Mouse (Mus musculus): ENCODE measurements at regions not wholly inside any gene's neighbourhood (a gene's known extent, or its start where the extent isn't known, plus 50 kb on each side); places are given as distances from the start of the nearest gene placed in this dataset.

DNA sequence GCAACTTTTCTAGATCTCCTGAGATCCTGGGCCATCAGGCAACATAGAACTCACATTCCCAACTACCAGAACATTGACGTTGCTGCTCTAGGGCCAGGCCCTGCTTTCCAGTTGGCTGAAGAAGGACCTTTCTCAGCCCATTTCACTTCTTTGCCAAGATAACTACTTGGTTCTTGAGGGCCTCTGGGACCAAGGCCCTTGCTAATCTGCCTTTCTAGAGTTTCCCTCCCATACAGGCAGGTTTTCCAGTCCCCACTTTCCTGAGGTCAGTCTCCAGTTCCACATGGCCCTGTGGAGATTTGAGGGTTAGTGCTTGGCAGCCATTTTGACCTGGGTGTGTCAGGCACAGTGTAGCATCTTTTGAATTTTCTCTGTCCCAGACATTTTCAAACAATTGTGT is 223.9 kb upstream of the Klhl29 start:
- Histone ChIP-seq H3K9ac (no peak overlapping the region), H3K4me2 (replicated peaks) (no peak overlapping the region), H3K36me3 (no peaks in the 10 kb centered on the region), H3K9me3 (no peaks in the 10 kb centered on the region), H3K27me3 (replicated peaks) (no peaks in the 10 kb centered on the region), H3K27ac (no peak overlapping the region), H3K4me3 (no peak overlapping the region), H3K4me1 (no peaks in the 10 kb centered on the region)
- 90% methylated on average over 1 of the region's 1 CpGs for WGBS
- ATAC-seq (ENCODE audit: low FRiP score, low read depth), result no peak

DNA sequence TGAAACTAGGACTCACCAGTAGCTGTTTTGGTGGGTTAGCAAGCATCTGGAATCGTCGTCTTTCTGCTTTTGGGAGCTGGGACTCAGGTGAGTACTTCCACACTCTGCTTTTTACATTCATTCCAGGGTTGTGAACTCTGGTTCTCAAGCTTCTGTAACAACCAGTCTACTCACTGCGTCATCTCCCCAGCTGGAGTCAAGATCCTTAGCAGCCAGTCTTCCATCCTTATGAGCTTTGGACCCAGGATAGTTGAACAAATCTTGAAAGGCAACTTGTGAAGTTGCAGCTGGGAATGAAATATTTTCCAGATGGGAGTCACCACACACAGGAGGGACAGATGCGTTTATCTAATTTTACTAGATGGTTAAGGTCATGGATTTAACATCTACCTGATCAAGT is 223.5 kb upstream of the Klhl29 start:
- no peak overlapping the region for H3K4me2 ChIP-seq (replicated peaks)
- no peak overlapping the region for H3K9ac ChIP-seq
- no peak overlapping the region for H3K4me3 ChIP-seq
- H3K9me3 ChIP-seq, result no peaks in the 10 kb centered on the region
- H3K36me3 ChIP-seq, result no peaks in the 10 kb centered on the region
- no peaks in the 10 kb centered on the region for H3K4me1 ChIP-seq
- H3K27me3 ChIP-seq (replicated peaks), result no peaks in the 10 kb centered on the region
- no peak for ATAC-seq (ENCODE audit: low FRiP score, low read depth)
- H3K27ac ChIP-seq, result no peak overlapping the region
- 90% methylated on average over 4 of the region's 4 CpGs for WGBS

DNA sequence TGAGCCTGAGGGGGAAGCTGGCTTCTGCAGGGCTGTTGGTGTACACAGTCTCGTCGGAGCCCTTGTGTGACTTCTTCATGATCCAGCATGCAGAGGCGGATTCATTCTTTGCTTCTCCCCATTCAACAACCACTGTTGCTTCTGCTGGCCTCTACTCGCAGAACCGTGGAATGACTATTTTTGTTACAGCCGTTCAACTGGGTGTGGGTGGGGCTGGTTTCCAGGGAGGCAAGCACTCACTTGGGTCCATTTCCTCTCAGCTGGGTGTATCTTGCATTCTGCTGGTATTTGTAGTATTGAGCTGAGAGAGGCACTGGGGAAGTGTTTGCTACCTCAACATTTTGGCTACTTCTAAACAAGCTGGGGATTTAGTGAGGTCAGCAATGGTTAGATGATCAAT is 197.3 kb upstream of the Klhl29 start:
- Histone ChIP-seq H3K4me3 (no peak overlapping the region), H3K4me1 (no peaks in the 10 kb centered on the region), H3K36me3 (no peaks in the 10 kb centered on the region), H3K9ac (no peak overlapping the region), H3K27ac (no peak overlapping the region), H3K9me3 (no peaks in the 10 kb centered on the region), H3K27me3 (replicated peaks) (no peaks in the 10 kb centered on the region), H3K4me2 (replicated peaks) (no peak overlapping the region)
- no peak for ATAC-seq (ENCODE audit: low FRiP score, low read depth)
- 63% methylated on average over 6 of the region's 6 CpGs for WGBS

DNA sequence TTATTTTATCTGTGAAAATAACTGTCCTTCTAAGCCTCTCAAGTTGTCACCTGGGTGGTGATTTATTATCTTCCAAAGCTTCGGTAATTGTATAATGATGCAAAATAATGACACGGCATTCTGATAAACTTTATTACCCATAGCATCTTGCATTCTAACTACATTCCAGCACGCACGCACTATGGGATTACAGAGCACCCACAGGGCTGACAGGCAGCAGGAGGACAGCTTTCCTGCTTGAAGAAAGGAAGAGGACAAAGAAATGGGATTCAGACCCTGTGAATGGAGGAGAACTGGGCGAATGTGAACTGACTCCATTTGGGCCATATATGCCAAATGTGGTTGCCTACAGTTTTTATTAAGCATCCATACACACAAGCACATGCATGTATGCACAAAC is 193.5 kb upstream of the Klhl29 start:
- H3K4me1 ChIP-seq, result no peaks in the 10 kb centered on the region
- no peak overlapping the region for H3K4me2 ChIP-seq (replicated peaks)
- no peaks in the 10 kb centered on the region for H3K36me3 ChIP-seq
- no peak for ATAC-seq (ENCODE audit: low FRiP score, low read depth)
- H3K9me3 ChIP-seq, result no peaks in the 10 kb centered on the region
- H3K4me3 ChIP-seq, result no peak overlapping the region
- H3K9ac ChIP-seq, result no peak overlapping the region
- H3K27ac ChIP-seq, result no peak overlapping the region
- H3K27me3 ChIP-seq (replicated peaks), result no peaks in the 10 kb centered on the region
- WGBS, result 77% methylated on average over 5 of the region's 5 CpGs

DNA sequence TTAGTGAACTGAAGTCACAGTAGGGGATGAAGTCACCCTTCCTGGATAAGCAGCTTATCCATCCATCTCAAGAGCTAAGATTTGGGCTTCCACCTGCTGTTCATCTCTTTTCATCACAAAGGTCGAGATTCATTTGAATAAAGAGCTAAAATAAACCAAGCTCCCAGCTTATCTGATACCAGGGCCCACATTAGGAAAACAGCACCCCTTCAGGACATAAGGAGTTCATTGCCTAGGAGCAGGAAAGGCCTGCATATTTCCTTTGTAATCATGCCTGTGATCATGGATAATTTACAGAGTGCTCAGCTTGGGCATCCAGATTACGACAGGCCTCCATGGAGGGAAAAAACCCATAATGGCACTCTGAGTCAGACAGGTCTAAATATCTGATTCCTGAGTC is 190.7 kb upstream of the Klhl29 start:
- ATAC-seq (ENCODE audit: low FRiP score, low read depth), result no peak
- Histone ChIP-seq H3K36me3 (no peaks in the 10 kb centered on the region), H3K9me3 (no peaks in the 10 kb centered on the region), H3K4me1 (no peaks in the 10 kb centered on the region), H3K4me3 (no peak overlapping the region), H3K27me3 (replicated peaks) (no peaks in the 10 kb centered on the region), H3K4me2 (replicated peaks) (no peak overlapping the region), H3K27ac (no peak overlapping the region), H3K9ac (no peak overlapping the region)
- 30% methylated on average over 2 of the region's 2 CpGs for WGBS

DNA sequence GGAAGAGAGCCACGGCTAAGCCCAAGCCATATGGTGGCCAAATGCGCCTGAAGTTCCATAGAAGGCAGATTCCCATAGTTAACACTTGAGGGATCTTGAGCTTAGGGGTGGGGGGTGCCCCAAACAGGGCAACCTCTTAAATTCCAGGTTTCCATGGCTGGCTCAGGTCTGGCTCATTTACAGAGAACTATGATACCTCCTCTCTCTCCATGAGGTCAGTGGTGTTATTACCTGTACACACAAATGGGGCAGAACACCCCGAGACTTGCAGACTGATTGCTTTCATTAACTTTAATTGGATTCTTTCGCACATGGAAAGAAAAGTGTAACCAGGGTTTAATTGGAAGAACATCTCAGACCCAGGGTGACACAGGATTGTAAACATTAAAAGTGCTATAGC is 177.1 kb upstream of the Klhl29 start:
- Histone ChIP-seq H3K36me3 (no peaks in the 10 kb centered on the region), H3K9ac (no peak overlapping the region), H3K27ac (no peak overlapping the region), H3K9me3 (no peaks in the 10 kb centered on the region), H3K4me3 (no peak overlapping the region), H3K4me1 (no peaks in the 10 kb centered on the region), H3K4me2 (replicated peaks) (no peak overlapping the region), H3K27me3 (replicated peaks) (no peaks in the 10 kb centered on the region)
- ATAC-seq (ENCODE audit: low FRiP score, low read depth), result no peak
- 69% methylated on average over 4 of the region's 4 CpGs for WGBS

DNA sequence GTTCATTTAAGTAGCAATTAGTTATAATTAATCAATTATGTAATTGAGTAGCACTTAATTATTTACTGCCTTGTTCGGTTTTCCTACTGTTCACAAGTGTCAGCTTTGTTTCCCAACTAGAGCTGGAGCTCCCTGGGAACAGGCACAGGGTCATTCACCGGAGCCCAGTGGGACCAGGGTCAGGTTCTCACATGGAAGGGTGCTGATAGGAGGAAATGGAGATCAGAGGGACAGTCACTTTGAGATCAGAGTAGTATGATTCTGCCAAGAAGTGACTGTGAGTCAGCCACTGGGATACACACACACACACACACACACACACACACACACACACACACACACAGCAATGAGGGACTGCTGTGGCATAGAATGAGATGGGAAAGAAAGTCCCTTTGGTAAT is 176.4 kb upstream of the Klhl29 start:
- no peak overlapping the region for H3K4me2 ChIP-seq (replicated peaks)
- no peaks in the 10 kb centered on the region for H3K27me3 ChIP-seq (replicated peaks)
- H3K4me3 ChIP-seq, result no peak overlapping the region
- no peak for ATAC-seq (ENCODE audit: low FRiP score, low read depth)
- WGBS, result 67% methylated on average over 2 of the region's 2 CpGs
- H3K4me1 ChIP-seq, result no peaks in the 10 kb centered on the region
- H3K36me3 ChIP-seq, result no peaks in the 10 kb centered on the region
- no peaks in the 10 kb centered on the region for H3K9me3 ChIP-seq
- H3K9ac ChIP-seq, result no peak overlapping the region
- no peak overlapping the region for H3K27ac ChIP-seq

DNA sequence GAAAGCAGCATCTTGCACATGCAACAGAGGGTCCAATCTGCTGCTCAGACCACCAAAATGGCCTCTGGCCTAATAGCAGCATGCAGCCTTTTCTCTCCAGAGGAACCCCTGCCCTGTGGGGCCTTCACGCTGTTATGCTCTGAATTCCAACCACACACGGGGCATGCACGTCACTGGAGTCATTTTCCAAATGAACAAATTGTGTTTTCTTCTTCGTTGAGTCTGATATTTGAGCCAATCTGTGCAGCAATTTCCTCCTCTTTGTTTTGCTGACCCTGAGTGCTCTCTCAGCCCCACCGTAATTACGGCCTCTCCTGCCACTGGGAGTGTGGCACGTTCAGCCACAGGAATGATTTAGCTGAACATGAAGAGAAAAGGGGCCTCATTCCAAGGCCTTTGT is 174.3 kb upstream of the Klhl29 start:
- Histone ChIP-seq H3K9me3 (no peaks in the 10 kb centered on the region), H3K4me1 (no peaks in the 10 kb centered on the region), H3K4me3 (no peak overlapping the region), H3K27me3 (replicated peaks) (no peaks in the 10 kb centered on the region), H3K27ac (no peak overlapping the region), H3K9ac (no peak overlapping the region), H3K4me2 (replicated peaks) (no peak overlapping the region), H3K36me3 (no peaks in the 10 kb centered on the region)
- no peak for ATAC-seq (ENCODE audit: low FRiP score, low read depth)
- WGBS, result 32% methylated on average over 7 of the region's 7 CpGs

DNA sequence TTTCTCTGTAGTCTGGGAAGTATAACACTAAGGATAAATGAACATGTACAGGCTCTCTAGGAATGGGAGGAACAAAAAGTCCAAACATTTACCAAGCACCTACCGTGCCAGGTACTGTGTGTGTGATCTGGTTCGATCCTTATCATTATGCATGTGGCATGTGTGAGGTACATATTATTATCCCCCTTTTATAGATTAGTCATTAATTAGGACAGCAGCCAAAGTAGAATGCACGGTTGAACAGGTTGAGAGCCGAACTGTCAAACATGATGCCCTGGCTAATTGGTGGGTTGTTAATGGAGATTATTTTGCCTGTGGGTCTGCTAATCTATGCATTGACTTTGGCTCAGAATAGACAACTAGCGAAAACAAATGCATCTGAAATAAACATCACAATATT is 172.2 kb upstream of the Klhl29 start:
- 83% methylated on average over 5 of the region's 5 CpGs for WGBS
- H3K27ac ChIP-seq, result no peak overlapping the region
- no peaks in the 10 kb centered on the region for H3K9me3 ChIP-seq
- H3K27me3 ChIP-seq (replicated peaks), result no peaks in the 10 kb centered on the region
- ATAC-seq (ENCODE audit: low FRiP score, low read depth), result no peak
- no peaks in the 10 kb centered on the region for H3K4me1 ChIP-seq
- no peak overlapping the region for H3K4me2 ChIP-seq (replicated peaks)
- H3K4me3 ChIP-seq, result no peak overlapping the region
- H3K9ac ChIP-seq, result no peak overlapping the region
- no peaks in the 10 kb centered on the region for H3K36me3 ChIP-seq

DNA sequence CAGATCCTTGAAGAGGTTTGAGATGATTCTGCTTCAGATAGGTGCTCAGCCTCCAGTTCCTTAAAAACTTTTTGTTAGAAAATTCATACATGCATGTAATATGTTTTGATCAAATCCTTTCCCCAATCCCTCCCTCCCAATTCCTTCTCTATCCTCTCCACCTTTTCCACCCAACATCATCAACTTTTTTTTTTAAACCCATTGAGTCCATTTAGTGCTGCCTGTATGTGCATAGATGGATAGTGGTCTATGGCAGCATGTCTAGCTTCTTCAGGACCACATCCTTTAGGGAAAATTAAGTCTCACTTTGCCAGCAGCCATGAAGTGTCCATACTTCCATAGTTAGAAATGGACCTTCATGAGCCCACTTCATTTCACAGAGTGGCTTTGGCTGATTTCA is 167.2 kb upstream of the Klhl29 start:
- no peak for ATAC-seq (ENCODE audit: low FRiP score, low read depth)
- Histone ChIP-seq H3K4me3 (no peak overlapping the region), H3K36me3 (no peaks in the 10 kb centered on the region), H3K27ac (no peak overlapping the region), H3K9me3 (no peaks in the 10 kb centered on the region), H3K4me1 (no peaks in the 10 kb centered on the region), H3K27me3 (replicated peaks) (no peaks in the 10 kb centered on the region), H3K9ac (no peak overlapping the region), H3K4me2 (replicated peaks) (no peak overlapping the region)

DNA sequence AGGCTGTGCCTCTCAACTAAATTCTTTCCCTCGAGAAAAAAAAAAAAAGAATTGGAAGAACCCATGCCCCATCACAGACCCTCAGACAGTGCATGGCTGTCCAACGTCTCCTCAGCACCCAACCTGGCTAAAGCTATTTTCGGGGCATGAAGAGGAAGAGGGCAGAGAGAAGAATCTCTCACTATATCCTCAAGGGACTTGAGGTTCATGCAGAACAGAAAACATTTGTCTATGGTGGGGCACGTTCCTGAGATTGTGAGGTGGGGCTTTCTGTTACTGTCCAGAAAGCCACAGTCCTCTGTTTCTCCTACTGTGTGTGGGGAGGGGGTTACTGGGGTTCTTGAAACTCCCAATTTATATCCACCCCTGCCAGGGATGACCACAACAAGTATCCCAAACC is 120.8 kb upstream of the Klhl29 start:
- no peak for ATAC-seq (ENCODE audit: low FRiP score, low read depth)
- no peak overlapping the region for H3K4me2 ChIP-seq (replicated peaks)
- no peaks in the 10 kb centered on the region for H3K9me3 ChIP-seq
- H3K36me3 ChIP-seq, result no peaks in the 10 kb centered on the region
- H3K27ac ChIP-seq, result no peak overlapping the region
- H3K4me3 ChIP-seq, result no peak overlapping the region
- no peak overlapping the region for H3K9ac ChIP-seq
- no peaks in the 10 kb centered on the region for H3K4me1 ChIP-seq
- no peaks in the 10 kb centered on the region for H3K27me3 ChIP-seq (replicated peaks)
- whole genome bisulfite sequencing, result 75% methylated on average over 4 of the region's 4 CpGs

DNA sequence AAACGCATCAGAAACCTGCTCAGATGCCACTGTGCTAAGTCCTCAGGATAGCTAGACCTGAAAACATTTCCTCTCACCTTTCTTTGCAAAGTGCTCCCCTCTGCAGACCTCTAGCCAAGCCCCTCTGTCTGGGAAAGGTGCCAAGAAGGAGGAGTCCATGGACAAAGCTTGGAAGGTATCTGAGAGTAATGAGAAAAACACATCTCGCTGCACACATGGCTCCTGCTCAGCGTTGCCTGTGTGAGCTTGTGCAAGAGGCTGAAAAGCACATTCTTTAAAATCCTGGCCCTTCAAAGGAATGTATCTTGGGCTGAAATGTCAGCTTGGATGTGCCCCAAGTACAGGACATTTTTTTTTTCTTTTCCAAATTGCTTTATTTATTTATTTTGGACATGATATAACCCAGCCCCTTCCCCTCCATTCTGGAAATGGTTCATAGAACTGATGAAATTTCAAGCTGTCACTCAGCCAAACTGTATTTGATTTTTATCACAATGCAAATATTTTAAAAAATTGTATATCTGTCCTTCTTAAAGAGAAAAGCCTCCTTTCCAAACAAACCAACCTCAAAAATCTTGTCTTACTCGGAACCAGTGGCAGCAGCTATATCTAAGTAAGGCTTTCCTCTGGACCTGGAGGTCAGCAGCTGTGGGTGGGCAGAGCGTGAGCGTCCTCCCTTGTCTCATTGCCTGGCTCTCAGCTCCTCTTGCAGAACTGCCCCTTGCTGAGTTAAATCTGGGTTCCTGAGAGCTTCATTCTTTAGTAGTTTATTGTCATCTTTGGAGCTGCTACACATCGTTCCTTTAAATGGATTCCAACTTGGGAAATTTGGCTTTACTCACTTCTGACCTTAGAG is 119.4 kb upstream of the Klhl29 start:
- Histone ChIP-seq H3K36me3 (no peaks in the 10 kb centered on the region), H3K4me2 (replicated peaks) (no peak overlapping the region), H3K9ac (no peak overlapping the region), H3K27ac (no peak overlapping the region), H3K9me3 (no peaks in the 10 kb centered on the region), H3K4me1 (no peaks in the 10 kb centered on the region), H3K4me3 (no peak overlapping the region), H3K27me3 (replicated peaks) (no peaks in the 10 kb centered on the region)
- WGBS, result 72% methylated on average over 7 of the region's 7 CpGs
- no peak for ATAC-seq (ENCODE audit: low FRiP score, low read depth)

DNA sequence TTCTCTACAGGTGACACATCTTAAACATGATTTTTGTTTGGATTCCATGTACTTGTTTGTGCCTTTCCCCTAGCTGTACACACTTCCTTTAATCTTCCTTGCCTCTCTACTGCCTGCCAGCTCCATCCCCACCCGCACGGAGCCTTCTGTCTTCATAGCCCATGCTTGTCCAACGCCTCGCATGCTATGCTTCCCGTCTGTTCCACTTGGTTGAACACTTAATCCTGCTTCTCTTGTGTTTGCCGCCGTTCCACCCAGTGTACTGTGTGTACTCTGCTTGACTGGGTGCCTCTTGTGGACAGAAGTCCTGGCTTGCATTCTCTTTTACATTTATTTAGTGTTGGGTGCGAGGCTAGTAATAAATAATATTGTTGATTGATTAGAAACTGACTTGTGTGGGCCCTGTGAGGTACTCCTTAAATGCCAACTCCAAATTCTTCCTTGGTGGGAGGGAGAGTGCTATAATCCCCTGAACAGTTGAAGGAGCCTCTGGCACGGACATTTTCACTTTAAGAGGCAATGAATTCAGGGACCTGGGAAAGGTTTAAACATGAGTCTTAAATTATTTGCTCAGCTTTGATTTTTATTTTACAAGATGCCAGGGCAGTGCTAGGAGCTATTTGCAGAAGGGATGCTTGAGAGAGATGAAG is 88.9 kb upstream of the Klhl29 start:
- WGBS, result 74% methylated on average over 9 of the region's 9 CpGs
- Histone ChIP-seq H3K36me3 (no peaks in the 10 kb centered on the region), H3K4me2 (replicated peaks) (no peak overlapping the region), H3K4me3 (no peak overlapping the region), H3K9me3 (no peaks in the 10 kb centered on the region), H3K27ac (no peak overlapping the region), H3K4me1 (no peaks in the 10 kb centered on the region), H3K9ac (no peak overlapping the region), H3K27me3 (replicated peaks) (no peaks in the 10 kb centered on the region)
- ATAC-seq (ENCODE audit: low FRiP score, low read depth), result no peak

Data from neural tube, embryonic 12.5 days (tissue).